Mouse (Mus musculus) E14TG2a.4 (cell line): ENCODE results near the gene Wdr60.

Source experiments
- H3K27me3 ChIP-seq: 2 replicates; pipeline ENCODE4 v1.6.1; 2014; ENCODE audit warnings: low read length, control low read depth; ENCODE audit not compliant: insufficient read depth
- H3K36me3 ChIP-seq: 2 replicates; pipeline ENCODE4 v1.6.1; 2014; ENCODE audit warnings: low read length, control low read depth; ENCODE audit not compliant: insufficient read depth
- H3K4me1 ChIP-seq: replicated peaks from 2 replicates; pipeline ENCODE4 v1.6.1; 2014; ENCODE audit warnings: low read depth, low read length, control low read depth
- H3K4me3 ChIP-seq: replicated peaks from 2 replicates; pipeline ENCODE4 v1.5.1; 2014; ENCODE audit warnings: mild to moderate bottlenecking, low read length
- H3K9me3 ChIP-seq: 2 replicates; pipeline ENCODE4 v1.6.1; 2014; ENCODE audit warnings: low read length, control low read depth
- CTCF ChIP-seq: conservative IDR thresholded peaks from 2 replicates; pipeline ENCODE4 v1.5.1; 2014; ENCODE audit warnings: low read length
- NANOG ChIP-seq: IDR thresholded peaks from 2 replicates; pipeline ENCODE4 v1.6.1; 2014; ENCODE audit warnings: borderline replicate concordance, low read length, mixed read lengths
- POU5F1 ChIP-seq: IDR thresholded peaks from 2 replicates; pipeline ENCODE4 v1.6.1; 2014; ENCODE audit warnings: low read length, borderline replicate concordance

Gene Wdr60

GRCm38 (mm10) chr12:116156792-116157532 lies 105.9 kb downstream of the Wdr60 start:
- TF ChIP-seq NANOG (no peak), CTCF (no peak), POU5F1 (no peak)

More at GRCm38 (mm10) chr12:116156792-116157532, 105.9 kb downstream of the Wdr60 start:
- no peaks in the 10 kb centered on the region for H3K36me3 ChIP-seq
- H3K4me3 ChIP-seq: no peak overlapping the region
- H3K9me3 ChIP-seq: peaks cover 11% of the 10 kb centered on the region
- H3K27me3 ChIP-seq: no peaks in the 10 kb centered on the region
- no peaks in the 10 kb centered on the region for H3K4me1 ChIP-seq
